8 mouse cellular contexts compared by ENCODE assay signal in the genomic region with DNA sequence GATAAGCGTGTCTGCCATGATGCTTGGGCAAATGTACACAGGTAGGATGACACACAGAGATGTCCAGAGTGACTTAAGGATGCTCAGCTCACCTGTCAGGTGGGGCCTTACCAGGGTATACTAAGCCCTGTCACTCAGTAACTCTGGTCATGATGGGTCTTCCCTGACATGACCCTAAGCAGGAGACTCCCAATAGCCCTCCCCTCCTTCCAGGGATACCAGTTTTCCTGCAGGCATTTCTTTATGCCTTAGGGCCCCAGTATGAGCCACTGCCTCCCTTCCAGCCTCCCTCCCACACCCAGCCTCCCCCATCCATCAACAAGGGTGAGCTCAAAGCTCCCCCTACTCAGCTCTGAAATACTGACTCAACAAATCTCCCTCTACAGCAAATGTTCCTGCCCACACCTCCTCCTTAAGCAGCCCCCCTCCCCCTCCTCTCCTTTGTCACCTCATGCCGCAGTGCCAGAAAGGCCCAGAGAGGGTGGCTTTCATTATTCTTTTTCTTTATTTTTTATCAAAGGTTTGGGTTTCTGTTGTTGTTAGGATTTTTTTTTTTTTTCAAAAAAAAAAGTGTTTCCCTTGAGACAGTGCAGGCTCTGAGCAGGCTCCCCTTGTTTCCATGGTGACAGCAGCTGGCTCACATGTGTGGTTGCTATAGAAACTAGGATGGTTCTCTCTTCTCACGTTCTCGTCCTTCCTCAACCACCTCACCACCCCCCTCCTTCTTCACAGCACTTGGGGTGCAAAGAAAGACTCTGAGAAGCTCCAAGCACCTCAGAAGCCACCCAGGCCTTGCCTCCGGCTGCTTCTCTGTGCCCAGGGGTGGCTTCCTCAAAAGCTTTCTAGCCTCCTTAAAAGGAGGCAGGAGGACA.
DNase-seq lines count a peak whose midpoint lies in the region; ATAC-seq and TF ChIP-seq lines count a peak whose summit lies in the region.

No protein-coding gene starts in this region.

- H3K36me3 ChIP-seq in limb, embryonic 14.5 days (ENCODE audit: control insufficient read depth, insufficient read depth, low read length): no peaks in the 10 kb centered on the region

- peak overlapping the region; percentile 76 for H3K27ac ChIP-seq in limb, embryonic 14.5 days (replicated peaks; ENCODE audit: low read depth, low read length)

- peak; percentile 48; the same call in 1 of the 2 replicates for ATAC-seq in limb, embryonic 14.5 days (ENCODE audit: low FRiP score, low read depth)

- peaks cover 65% of the 10 kb centered on the region for H3K4me1 ChIP-seq in limb, embryonic 14.5 days (ENCODE audit: control insufficient read depth, insufficient read depth, low read length)

- no peak overlapping the region for H3K9ac ChIP-seq in limb, embryonic 14.5 days (ENCODE audit: low read depth, low read length, severe bottlenecking)

- H3K9me3 ChIP-seq in limb, embryonic 14.5 days (ENCODE audit: control insufficient read depth, low read length): no peaks in the 10 kb centered on the region

- no peak overlapping the region for H3K4me3 ChIP-seq in limb, embryonic 14.5 days (replicated peaks; ENCODE audit: low read length)

- intact Hi-C loops in left cerebral cortex, postnatal 4 days (cut with DNase I): no loop called here

- WGBS in limb, embryonic 14.5 days: 19% methylated on average over 5 of the region's 5 CpGs

- peak overlapping the region; percentile 42 for H3K4me2 ChIP-seq in limb, embryonic 14.5 days (replicated peaks; ENCODE audit: low read depth, low read length, severe bottlenecking)

- no peak for TF ChIP-seq POLR2A in limb, embryonic 14.5 days (IDR thresholded peaks at IDR 0.05; ENCODE audit: borderline replicate concordance, extremely low read depth, insufficient read depth, insufficient read length)

- H3K27me3 ChIP-seq in limb, embryonic 14.5 days (ENCODE audit: control insufficient read depth, insufficient read depth, low read length): no peaks in the 10 kb centered on the region

- DNase-seq in left cerebral cortex, adult 11 months (ENCODE audit: low spot score): peak; percentile 89
- no peak for DNase-seq in left cerebral cortex, postnatal 4 days
- peak; percentile 97 for DNase-seq in brain, adult 2 months (ENCODE audit: low read depth, low spot score)
- peak; percentile 90 for DNase-seq in frontal cortex, adult 2 months (ENCODE audit: extremely low spot score in 1 of 2, low spot score in 1 of 2)
- peak; percentile 83 for DNase-seq in limb, embryonic 14.5 days (ENCODE audit: low spot score)
- peak; percentile 60 for DNase-seq in right cerebral cortex, postnatal 14 days
- no peak for DNase-seq in ovary, postnatal 10 days (ENCODE audit: low spot score)
- no peak for DNase-seq in gastrocnemius, adult 8-10 months (ENCODE audit: low spot score in 2 of 2)

Comparison
In these comparisons a context has a peak if more than half of its experiments do, and no peak if none do; other contexts are left out.
1. DNase-seq: peak in left cerebral cortex, adult 11 months (single experiment), brain, adult 2 months (single experiment), frontal cortex, adult 2 months (2 of 2), limb, embryonic 14.5 days (single experiment) and right cerebral cortex, postnatal 14 days (single experiment); none in left cerebral cortex, postnatal 4 days (single experiment), ovary, postnatal 10 days (single experiment) and gastrocnemius, adult 8-10 months (0 of 2).